Mouse (Mus musculus): ENCODE data around the gene Dchs1.

DNA sequence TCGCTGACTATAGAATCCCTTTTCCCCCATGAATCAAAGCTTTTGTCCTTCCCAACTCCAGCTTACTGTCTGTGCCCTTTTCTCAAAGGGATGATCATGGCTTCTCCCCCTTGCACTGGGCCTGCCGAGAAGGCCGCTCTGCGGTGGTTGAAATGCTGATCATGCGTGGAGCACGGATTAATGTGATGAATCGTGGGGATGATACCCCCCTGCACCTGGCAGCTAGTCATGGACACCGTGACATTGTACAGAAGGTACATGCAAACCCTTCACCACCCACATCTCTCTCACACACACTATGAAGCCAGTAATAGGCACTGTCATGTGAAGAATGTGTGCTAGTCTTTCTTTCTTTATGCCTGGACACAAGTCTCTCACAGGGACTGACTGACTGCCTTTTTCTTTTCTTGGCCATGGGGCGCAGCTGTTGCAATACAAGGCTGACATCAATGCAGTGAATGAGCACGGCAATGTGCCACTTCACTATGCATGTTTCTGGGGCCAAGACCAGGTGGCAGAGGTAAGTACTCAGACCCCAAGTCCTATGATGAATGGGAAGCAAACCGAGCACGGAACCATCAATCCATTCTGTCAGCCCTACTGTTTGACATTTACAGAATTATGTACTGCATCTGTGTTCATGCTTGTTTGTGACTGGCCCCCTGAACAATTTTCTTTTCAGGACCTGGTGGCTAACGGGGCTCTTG lies 47.2 kb downstream of the Dchs1 start:
- TF ChIP-seq CTCF (IDR thresholded peaks at IDR 0.05; ENCODE audit: extremely low read depth, insufficient read length, insufficient replicate concordance, low read depth, low read length) (no peak), POLR2A (IDR thresholded peaks at IDR 0.05; ENCODE audit: low read depth, low read length) (no peak)

Data from small intestine, adult 2 months (tissue).